Mouse (Mus musculus): Measurements from ENCODE around the gene Kif22.

Gene Kif22

GRCm38 (mm10) chr7:127016971-127017949, 25.0 kb downstream of the Kif22 start, which contains the start of gene Pagr1a:
Gene Pagr1a (minus strand): TSS chr7:127017352.
- peak; percentile 98 for DNase-seq (ENCODE audit: low spot score)

GRCm38 (mm10) chr7:127016486-127016938, 25.8 kb downstream of the Kif22 start:
- no peak for DNase-seq (ENCODE audit: low spot score)

DNA sequence TGATC, 26.0 kb downstream of the Kif22 start, which contains the start of gene Pagr1b:
TSS of gene Pagr1b (minus strand) at position 4 of the 5 bp plus-strand sequence.
- DNase-seq (ENCODE audit: low spot score): no peak

GRCm38 (mm10) chr7:127016081-127016480, 26.2 kb downstream of the Kif22 start:
- peak; percentile 84 for DNase-seq (ENCODE audit: low spot score)

DNA sequence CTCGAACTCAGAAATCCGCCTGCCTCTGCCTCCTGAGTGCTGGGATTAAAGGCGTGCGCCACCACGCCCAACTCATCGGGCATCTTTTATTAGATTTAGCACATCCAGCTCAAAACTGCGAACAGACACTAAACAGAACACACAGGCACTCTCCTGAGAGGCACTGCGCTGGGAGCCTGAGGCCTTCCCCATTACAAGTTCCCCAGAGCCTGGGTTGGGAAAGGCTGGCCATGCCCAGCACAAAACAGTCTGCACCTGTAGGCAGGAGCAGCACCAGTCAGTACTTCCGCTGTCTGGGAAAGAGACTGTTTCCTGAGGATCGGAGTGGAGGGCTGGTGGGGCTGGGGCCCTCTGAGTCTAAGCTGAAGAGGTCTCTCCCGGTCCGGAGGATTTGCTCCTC, 27.3 kb downstream of the Kif22 start:
- DNase-seq (ENCODE audit: low spot score): no peak

DNA sequence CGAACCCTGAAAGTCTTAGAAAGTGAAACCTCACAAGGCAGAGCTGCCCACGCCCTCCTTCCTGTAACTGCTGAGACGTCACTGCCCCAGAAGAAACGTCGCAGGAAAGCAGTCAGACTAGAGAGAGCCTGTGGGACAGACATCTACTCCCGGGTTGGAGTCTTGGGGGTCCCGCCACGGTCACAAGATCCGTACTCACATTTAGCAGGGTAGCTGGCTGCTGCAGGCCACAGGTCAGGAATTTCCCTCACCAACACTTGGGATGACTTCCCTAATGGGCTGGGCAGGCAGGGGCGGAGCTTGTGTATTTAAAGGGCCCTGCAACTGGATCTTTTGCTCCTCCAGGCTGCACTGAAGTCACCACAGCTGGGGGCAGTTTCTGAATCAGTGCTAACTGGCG, 28.0 kb downstream of the Kif22 start, which contains the start of gene Mvp:
TSS of gene Mvp (minus strand) at position 302 of the 400 bp plus-strand sequence.
- DNase-seq (ENCODE audit: low spot score): peak; percentile 80

DNA sequence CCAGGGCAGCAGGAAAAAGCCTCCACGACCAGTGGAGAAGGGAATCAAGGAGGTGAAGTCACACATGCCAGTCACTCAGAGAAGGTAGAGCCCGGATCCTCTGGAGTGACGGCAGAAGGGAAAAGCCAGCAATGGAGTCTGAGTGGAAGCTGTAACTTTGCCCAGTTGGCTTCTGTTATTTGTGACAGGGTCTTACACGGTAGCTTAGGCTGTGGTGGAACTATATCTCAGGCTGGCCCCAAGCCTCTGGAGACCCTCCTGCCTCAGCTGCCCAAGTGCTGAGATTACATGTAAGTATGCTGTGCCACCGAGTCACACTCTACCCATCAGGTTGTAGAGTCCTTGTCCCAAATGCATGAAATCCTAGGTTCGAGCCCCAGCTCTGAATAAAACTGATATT, 28.9 kb downstream of the Kif22 start:
- DNase-seq (ENCODE audit: low spot score): no peak

- DNase-seq (ENCODE audit: low spot score): no peak
Measured at GRCm38 (mm10) chr7:127012845-127013244, 29.4 kb downstream of the Kif22 start.

- DNase-seq (ENCODE audit: low spot score): peak; percentile 61
Measured at GRCm38 (mm10) chr7:127012374-127012773, 29.9 kb downstream of the Kif22 start.

- no peak for DNase-seq (ENCODE audit: low spot score)
Measured at GRCm38 (mm10) chr7:127011717-127012116, 30.6 kb downstream of the Kif22 start.

- peak; percentile 62 for DNase-seq (ENCODE audit: low spot score)
Measured at GRCm38 (mm10) chr7:127011051-127011450, 31.2 kb downstream of the Kif22 start.

GRCm38 (mm10) chr7:127009307-127010085, 32.8 kb downstream of the Kif22 start:
- no peak for DNase-seq (ENCODE audit: low spot score)

- peak; percentile 51 for DNase-seq (ENCODE audit: low spot score)
Measured at GRCm38 (mm10) chr7:127008239-127009019, 33.8 kb downstream of the Kif22 start.

- DNase-seq (ENCODE audit: low spot score): no peak
Measured at GRCm38 (mm10) chr7:127007313-127008024, 34.8 kb downstream of the Kif22 start.

GRCm38 (mm10) chr7:127004122-127004875, 38.0 kb downstream of the Kif22 start:
- DNase-seq (ENCODE audit: low spot score): no peak

GRCm38 (mm10) chr7:127003620-127004019, 38.7 kb downstream of the Kif22 start:
- DNase-seq (ENCODE audit: low spot score): peak; percentile 75

GRCm38 (mm10) chr7:126999568-126999967, 42.7 kb downstream of the Kif22 start:
- no peak for DNase-seq (ENCODE audit: low spot score)

DNA sequence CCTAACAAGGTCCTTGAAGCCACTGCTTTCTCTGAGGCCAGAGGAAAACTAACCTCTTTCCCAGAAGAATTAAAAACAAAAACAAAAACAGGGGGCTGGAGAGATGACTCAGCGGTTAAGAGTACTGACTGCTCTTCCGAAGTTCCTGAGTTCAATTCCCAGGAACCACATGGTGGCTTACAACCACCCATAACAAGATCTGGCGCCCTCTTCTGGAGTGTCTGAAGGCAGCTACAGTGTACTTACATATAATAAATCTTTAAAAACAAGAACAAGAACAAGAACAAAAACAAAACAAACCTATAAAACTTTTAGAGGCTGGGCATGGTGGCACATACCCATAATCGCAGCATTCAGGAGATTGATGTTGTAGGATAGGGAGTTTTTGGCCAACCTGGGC, 45.8 kb downstream of the Kif22 start:
- no peak for DNase-seq (ENCODE audit: low spot score)

DNA sequence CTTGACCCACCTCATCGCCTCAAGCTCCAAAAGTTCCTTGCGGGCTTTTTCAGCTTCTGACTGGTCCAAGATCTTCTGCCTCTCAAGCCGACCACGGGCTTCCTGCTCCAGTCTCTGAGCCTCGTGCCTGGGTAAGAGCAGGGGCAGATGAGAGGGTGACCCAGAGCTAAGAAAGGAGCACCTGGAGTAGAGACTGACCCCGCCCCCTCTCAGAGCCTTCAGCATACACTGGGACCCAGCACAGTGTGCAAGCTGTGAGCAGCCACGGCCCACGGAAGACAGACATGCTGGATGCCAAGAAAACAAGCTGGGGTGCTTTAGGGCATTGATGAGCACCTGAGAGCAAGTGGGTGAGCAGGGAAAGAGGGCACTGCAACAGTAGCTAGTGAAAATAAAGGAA, 53.5 kb downstream of the Kif22 start:
- DNase-seq (ENCODE audit: low spot score): no peak

- DNase-seq (ENCODE audit: low spot score): no peak
Measured at GRCm38 (mm10) chr7:126986319-126986718, 56.0 kb downstream of the Kif22 start.
